In genomic region chr14:93380757-93381156, GRCm38 (mm10) we compare ENCODE assay signal across 17 mouse cellular contexts.
DNase-seq lines count a peak whose midpoint lies in the region; ATAC-seq lines count a peak whose summit lies in the region.
"Had no signal": no experiment of that assay in that cellular context is flagged by ENCODE, and none has a peak within 500 bp of the region (broad histone marks: within the 10 kb centered on the region; RNA-seq: fewer than 3 reads in every experiment).

No protein-coding gene starts in this region.

- H3K9ac ChIP-seq in embryonic facial prominence, embryonic 13.5 days: no peak overlapping the region
- H3K9ac ChIP-seq in forebrain, embryonic 14.5 days (ENCODE audit: low read length): no peak overlapping the region
- H3K9ac ChIP-seq in midbrain, embryonic 13.5 days (replicated peaks): no peak overlapping the region
- H3K9ac ChIP-seq in intestine, embryonic 16.5 days (ENCODE audit: low read depth, low read length): no peak overlapping the region
- H3K9ac ChIP-seq: embryonic facial prominence, embryonic 15.5 days; liver, embryonic 14.5 days had no signal

- no peak overlapping the region for H3K4me3 ChIP-seq in embryonic facial prominence, embryonic 13.5 days
- no peak overlapping the region for H3K4me3 ChIP-seq in embryonic facial prominence, embryonic 10.5 days
- H3K4me3 ChIP-seq in forebrain, embryonic 14.5 days (ENCODE audit: low read depth, low read length): no peak overlapping the region
- no peak overlapping the region for H3K4me3 ChIP-seq in midbrain, embryonic 13.5 days (replicated peaks)
- no peak overlapping the region for H3K4me3 ChIP-seq in intestine, embryonic 16.5 days (ENCODE audit: low read length)
- H3K4me3 ChIP-seq: embryonic facial prominence, embryonic 15.5 days; heart, adult 2 months; myocyte had no signal

- 35% methylated on average over 1 of the region's 1 CpGs for WGBS in embryonic facial prominence, embryonic 13.5 days
- WGBS in embryonic facial prominence, embryonic 10.5 days: 43% methylated on average over 1 of the region's 1 CpGs
- WGBS in forebrain, embryonic 14.5 days: 19% methylated on average over 1 of the region's 1 CpGs
- WGBS in midbrain, embryonic 13.5 days: 29% methylated on average over 1 of the region's 1 CpGs
- 57% methylated on average over 1 of the region's 1 CpGs for WGBS in intestine, embryonic 16.5 days

- no peaks in the 10 kb centered on the region for H3K4me1 ChIP-seq in embryonic facial prominence, embryonic 13.5 days
- 0 out of 2 replicates have a peak, but pooled peaks cover 3% of the 10 kb centered on the region for H3K4me1 ChIP-seq in embryonic facial prominence, embryonic 10.5 days
- H3K4me1 ChIP-seq in forebrain, embryonic 14.5 days (ENCODE audit: control insufficient read depth, insufficient read depth, low read length): peaks cover 3% of the 10 kb centered on the region; the same call in 1 of the 2 replicates
- H3K4me1 ChIP-seq in midbrain, embryonic 13.5 days (replicated peaks): no peaks in the 10 kb centered on the region
- no peaks in the 10 kb centered on the region for H3K4me1 ChIP-seq in intestine, embryonic 16.5 days (ENCODE audit: control insufficient read depth, insufficient read depth, low read length)
- H3K4me1 ChIP-seq: embryonic facial prominence, embryonic 15.5 days had no signal

- 0 out of 2 replicates have a peak overlapping the region, but pooled peaks have one; percentile 12 for H3K27ac ChIP-seq in embryonic facial prominence, embryonic 13.5 days
- no peak overlapping the region for H3K27ac ChIP-seq in embryonic facial prominence, embryonic 10.5 days (replicated peaks)
- no peak overlapping the region; the same call in 1 of the 2 replicates for H3K27ac ChIP-seq in forebrain, embryonic 14.5 days (ENCODE audit: low read depth, low read length)
- H3K27ac ChIP-seq in midbrain, embryonic 13.5 days: peak overlapping the region; percentile 47; the same call in 1 of the 2 replicates
- H3K27ac ChIP-seq in intestine, embryonic 16.5 days (ENCODE audit: low read length): no peak overlapping the region
- H3K27ac ChIP-seq: embryonic facial prominence, embryonic 15.5 days; heart, adult 2 months; liver, embryonic 14.5 days had no signal

- no peaks in the 10 kb centered on the region for H3K36me3 ChIP-seq in embryonic facial prominence, embryonic 13.5 days
- no peaks in the 10 kb centered on the region for H3K36me3 ChIP-seq in embryonic facial prominence, embryonic 10.5 days (replicated peaks)
- no peaks in the 10 kb centered on the region for H3K36me3 ChIP-seq in forebrain, embryonic 14.5 days (ENCODE audit: control insufficient read depth, insufficient read depth, low read length)
- H3K36me3 ChIP-seq in midbrain, embryonic 13.5 days: no peaks in the 10 kb centered on the region
- H3K36me3 ChIP-seq in intestine, embryonic 16.5 days (ENCODE audit: control insufficient read depth, insufficient read depth, low read length): no peaks in the 10 kb centered on the region
- H3K36me3 ChIP-seq: embryonic facial prominence, embryonic 15.5 days had no signal

- no peak overlapping the region for H3K4me2 ChIP-seq in embryonic facial prominence, embryonic 13.5 days
- H3K4me2 ChIP-seq in forebrain, embryonic 14.5 days (ENCODE audit: low read length): no peak overlapping the region
- H3K4me2 ChIP-seq in midbrain, embryonic 13.5 days (replicated peaks): no peak overlapping the region
- H3K4me2 ChIP-seq in intestine, embryonic 16.5 days (ENCODE audit: low read depth, low read length): no peak overlapping the region
- H3K4me2 ChIP-seq: embryonic facial prominence, embryonic 15.5 days had no signal

- no peak for DNase-seq in embryonic facial prominence, embryonic 10.5 days (ENCODE audit: low spot score)
- DNase-seq in 3T3-L1 (ENCODE audit: low read depth, low spot score): peak; percentile 30
- peak; percentile 67 for DNase-seq in forebrain, embryonic 14.5 days (ENCODE audit: low spot score)
- DNase-seq in adrenal gland, adult 2 months: no peak
- DNase-seq in spleen, adult 18-20 months: no peak
- DNase-seq: B cell, adult 2 months; heart, postnatal 36 days; kidney, adult 18-20 months; lung, postnatal 36 days; thymus, adult 18-20 months had no signal

- H3K9me3 ChIP-seq in embryonic facial prominence, embryonic 13.5 days: no peaks in the 10 kb centered on the region
- H3K9me3 ChIP-seq in embryonic facial prominence, embryonic 10.5 days: no peaks in the 10 kb centered on the region
- H3K9me3 ChIP-seq in forebrain, embryonic 14.5 days (replicated peaks; ENCODE audit: control insufficient read depth, low read length): no peaks in the 10 kb centered on the region
- H3K9me3 ChIP-seq in midbrain, embryonic 13.5 days: no peaks in the 10 kb centered on the region
- no peaks in the 10 kb centered on the region for H3K9me3 ChIP-seq in intestine, embryonic 16.5 days (ENCODE audit: control insufficient read depth, low read length)
- H3K9me3 ChIP-seq: embryonic facial prominence, embryonic 15.5 days had no signal

- no peak for ATAC-seq in embryonic facial prominence, embryonic 13.5 days (ENCODE audit: insufficient number of reproducible peaks, insufficient read depth, low FRiP score, low TSS enrichment, low read depth)
- peak; percentile 78 for ATAC-seq in forebrain, embryonic 14.5 days
- peak; percentile 60 for ATAC-seq in midbrain, embryonic 13.5 days
- ATAC-seq in intestine, embryonic 16.5 days: no peak

- no peaks in the 10 kb centered on the region for H3K27me3 ChIP-seq in embryonic facial prominence, embryonic 13.5 days
- H3K27me3 ChIP-seq in embryonic facial prominence, embryonic 10.5 days (replicated peaks; ENCODE audit: low read depth, poor library complexity, severe bottlenecking): no peaks in the 10 kb centered on the region
- no peaks in the 10 kb centered on the region for H3K27me3 ChIP-seq in forebrain, embryonic 14.5 days (replicated peaks; ENCODE audit: control insufficient read depth, insufficient read depth, low read length)
- no peaks in the 10 kb centered on the region for H3K27me3 ChIP-seq in midbrain, embryonic 13.5 days
- H3K27me3 ChIP-seq in intestine, embryonic 16.5 days (replicated peaks; ENCODE audit: control insufficient read depth, insufficient read depth, low read length): no peaks in the 10 kb centered on the region
- H3K27me3 ChIP-seq: embryonic facial prominence, embryonic 15.5 days had no signal

Comparison
In these comparisons a context has a peak if more than half of its experiments do, and no peak if none do; other contexts are left out.
1. H3K27ac ChIP-seq: peak in embryonic facial prominence, embryonic 13.5 days (single experiment) and midbrain, embryonic 13.5 days (single experiment); none in embryonic facial prominence, embryonic 10.5 days (single experiment), forebrain, embryonic 14.5 days (single experiment) and intestine, embryonic 16.5 days (single experiment).
2. ATAC-seq: peak in forebrain, embryonic 14.5 days (single experiment) and midbrain, embryonic 13.5 days (single experiment); none in embryonic facial prominence, embryonic 13.5 days (single experiment) and intestine, embryonic 16.5 days (single experiment).
3. DNase-seq: peak in 3T3-L1 (single experiment) and forebrain, embryonic 14.5 days (single experiment); none in embryonic facial prominence, embryonic 10.5 days (single experiment), adrenal gland, adult 2 months (single experiment) and spleen, adult 18-20 months (0 of 2).